Mouse (Mus musculus): ENCODE measurements at regions not wholly inside any gene's neighbourhood (a gene's known extent, or its start where the extent isn't known, plus 50 kb on each side); places are given as distances from the start of the nearest gene placed in this dataset.

DNA sequence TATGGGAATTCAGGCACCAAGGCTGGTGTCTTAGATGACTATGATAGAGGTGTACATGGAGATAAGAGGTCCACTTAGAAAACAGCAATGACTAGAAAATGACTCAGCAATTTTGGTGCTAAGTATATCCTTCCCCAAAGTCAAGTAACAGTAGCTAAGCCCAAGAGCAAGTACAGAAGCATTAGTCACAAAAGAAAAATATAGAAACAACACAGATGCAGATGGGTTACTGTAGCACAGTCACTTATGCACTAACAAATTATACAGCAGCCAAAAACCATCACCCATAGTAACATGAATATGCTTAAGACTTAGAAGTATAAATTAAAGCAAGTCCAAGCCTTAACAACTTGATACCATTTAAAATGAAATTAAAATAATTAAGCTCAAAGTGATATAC lies 378.5 kb upstream of the Meis2 start:
- no peak for ATAC-seq (ENCODE audit: low FRiP score)
- Histone ChIP-seq H3K4me2 (no peak overlapping the region), H3K36me3 (no peaks in the 10 kb centered on the region), H3K27me3 (no peaks in the 10 kb centered on the region), H3K9me3 (no peaks in the 10 kb centered on the region), H3K27ac (no peak overlapping the region), H3K4me3 (no peak overlapping the region), H3K4me1 (replicated peaks) (peaks cover 4% of the 10 kb centered on the region; the same call in 1 of the 2 replicates), H3K9ac (no peak overlapping the region)

DNA sequence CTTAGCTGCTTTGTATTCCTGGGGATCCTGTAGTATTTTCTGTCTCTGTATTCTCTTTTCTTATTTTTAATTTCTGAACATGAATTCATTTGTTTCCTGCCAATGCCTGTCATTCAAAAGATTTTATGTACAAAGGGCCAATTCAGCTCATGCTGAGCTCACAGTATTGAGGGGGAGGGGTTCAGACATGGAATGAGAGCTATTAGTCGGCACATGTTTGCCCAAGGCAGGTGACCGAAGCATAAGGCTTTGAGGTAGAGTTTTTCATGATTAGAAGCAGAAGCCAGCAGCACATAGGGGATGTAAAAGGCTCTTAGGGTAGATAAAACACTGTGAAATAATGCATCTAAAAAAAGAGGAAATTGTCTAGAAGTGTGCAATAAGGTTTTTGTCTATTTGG lies 374.6 kb upstream of the Meis2 start:
- Histone ChIP-seq H3K9me3 (no peaks in the 10 kb centered on the region), H3K27ac (no peak overlapping the region), H3K9ac (no peak overlapping the region), H3K36me3 (no peaks in the 10 kb centered on the region), H3K4me1 (replicated peaks) (peaks cover 4% of the 10 kb centered on the region; the same call in 1 of the 2 replicates), H3K4me3 (no peak overlapping the region), H3K27me3 (no peaks in the 10 kb centered on the region), H3K4me2 (no peak overlapping the region)
- 50% methylated on average over 2 of the region's 2 CpGs for WGBS
- ATAC-seq (ENCODE audit: low FRiP score), result no peak

DNA sequence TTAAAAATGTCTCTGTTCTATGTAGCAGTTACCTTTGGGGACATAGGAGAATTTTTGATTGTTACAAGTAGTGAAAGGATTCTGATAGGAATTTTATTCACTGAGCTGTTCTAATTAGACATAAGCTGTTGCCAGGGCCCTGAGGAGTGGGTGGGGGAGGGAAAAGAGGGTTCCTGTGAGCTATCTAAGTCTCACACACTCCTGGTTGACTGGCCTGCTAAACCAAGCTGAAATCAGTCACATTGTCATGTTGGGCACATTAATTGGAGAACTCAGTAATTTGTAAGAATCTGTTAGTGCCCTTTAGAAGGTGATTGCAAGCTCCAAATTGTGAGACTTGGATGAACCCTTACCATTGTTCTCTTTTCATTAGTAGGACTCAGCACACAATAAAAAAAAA lies 367.8 kb upstream of the Meis2 start:
- no peaks in the 10 kb centered on the region for H3K27me3 ChIP-seq
- no peak overlapping the region for H3K4me2 ChIP-seq
- H3K4me1 ChIP-seq (replicated peaks), result no peaks in the 10 kb centered on the region
- no peak overlapping the region for H3K4me3 ChIP-seq
- no peak overlapping the region for H3K27ac ChIP-seq
- no peaks in the 10 kb centered on the region for H3K36me3 ChIP-seq
- H3K9me3 ChIP-seq, result no peaks in the 10 kb centered on the region
- no peak for ATAC-seq (ENCODE audit: low FRiP score)
- H3K9ac ChIP-seq, result no peak overlapping the region

DNA sequence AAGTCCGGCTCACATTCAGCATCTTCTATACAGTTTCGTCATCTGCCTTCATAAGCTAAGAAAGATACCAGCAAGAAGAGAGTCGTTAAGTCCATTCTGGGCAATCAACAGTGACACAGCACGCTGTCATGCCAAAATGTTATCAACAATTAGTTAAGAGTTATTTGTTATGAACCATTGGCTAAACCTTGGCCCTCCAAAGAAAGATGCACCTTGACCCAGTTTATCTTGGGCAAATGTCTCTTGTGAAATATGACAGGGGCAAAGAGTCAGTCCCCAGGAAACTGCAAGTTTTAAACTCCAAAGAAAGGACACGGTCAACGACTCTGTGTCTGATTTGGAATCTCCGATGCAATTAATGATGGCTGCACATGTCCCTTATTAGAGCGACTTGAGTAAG lies 358.5 kb upstream of the Meis2 start:
- H3K27ac ChIP-seq, result no peak overlapping the region
- no peaks in the 10 kb centered on the region for H3K9me3 ChIP-seq
- no peaks in the 10 kb centered on the region for H3K4me1 ChIP-seq (replicated peaks)
- H3K36me3 ChIP-seq, result no peaks in the 10 kb centered on the region
- no peak overlapping the region for H3K4me2 ChIP-seq
- WGBS, result 95% methylated on average over 8 of the region's 8 CpGs
- no peak for ATAC-seq (ENCODE audit: low FRiP score)
- no peaks in the 10 kb centered on the region for H3K27me3 ChIP-seq
- H3K9ac ChIP-seq, result no peak overlapping the region
- no peak overlapping the region for H3K4me3 ChIP-seq

DNA sequence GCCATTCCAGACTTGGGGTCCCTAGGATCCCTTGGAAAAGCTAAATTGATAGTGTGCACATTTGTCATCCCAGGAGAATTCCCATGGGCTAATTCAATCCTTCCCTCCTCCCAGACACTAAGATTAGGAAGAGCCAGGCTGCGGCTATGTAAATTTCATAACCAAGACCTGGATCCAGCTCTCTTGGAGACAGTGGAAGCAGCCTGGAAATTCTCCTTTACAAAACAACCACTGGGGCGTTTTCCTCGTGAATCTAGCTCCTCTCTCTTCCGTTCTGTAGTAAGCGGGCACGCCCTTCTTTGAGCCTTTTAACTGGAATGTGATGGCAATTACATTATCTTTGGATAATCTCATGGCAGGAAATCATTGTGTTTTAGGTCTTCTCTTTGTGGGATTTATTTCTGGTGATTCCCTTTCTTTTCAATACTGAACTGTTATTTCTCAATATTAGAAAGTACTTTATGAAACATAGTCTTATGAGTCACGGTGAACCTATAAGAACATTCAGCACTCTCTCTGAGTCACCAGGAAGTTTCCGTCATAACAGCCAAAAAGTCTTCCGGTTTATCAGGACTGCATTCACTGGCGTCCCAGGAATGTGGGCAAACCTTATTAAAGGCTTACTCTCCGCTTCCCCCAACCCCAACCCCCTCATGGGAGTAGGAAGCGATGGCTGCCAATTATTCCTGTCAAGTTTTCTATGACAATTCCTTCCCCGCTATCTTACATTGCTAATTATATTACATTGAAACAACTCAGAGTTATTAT lies 352.0 kb upstream of the Meis2 start:
- Histone ChIP-seq H3K27me3 (no peaks in the 10 kb centered on the region), H3K36me3 (no peaks in the 10 kb centered on the region), H3K4me1 (replicated peaks) (no peaks in the 10 kb centered on the region), H3K9ac (no peak overlapping the region), H3K27ac (no peak overlapping the region), H3K4me2 (no peak overlapping the region), H3K4me3 (no peak overlapping the region), H3K9me3 (no peaks in the 10 kb centered on the region)
- WGBS, result 83% methylated on average over 13 of the region's 13 CpGs
- no peak for ATAC-seq (ENCODE audit: low FRiP score)

DNA sequence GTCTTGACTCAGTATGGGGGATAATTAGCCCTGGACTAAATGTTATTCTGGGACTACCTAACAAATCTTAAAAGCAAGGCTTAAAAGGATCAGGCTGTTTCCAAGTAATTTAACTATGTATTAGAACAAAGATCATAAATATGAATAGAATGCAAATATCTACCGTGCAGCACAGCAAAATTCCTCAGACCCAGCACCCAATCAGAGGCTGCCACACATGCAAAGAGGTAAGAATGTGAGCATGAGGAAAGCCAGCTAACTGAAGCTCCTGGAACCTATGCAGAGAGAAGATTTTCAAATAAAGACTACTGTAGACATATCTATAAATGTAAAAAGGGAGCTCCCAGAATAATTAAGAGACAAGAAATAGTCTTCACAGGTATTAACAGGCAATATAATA lies 350.1 kb upstream of the Meis2 start:
- 58% methylated on average over 1 of the region's 1 CpGs for WGBS

DNA sequence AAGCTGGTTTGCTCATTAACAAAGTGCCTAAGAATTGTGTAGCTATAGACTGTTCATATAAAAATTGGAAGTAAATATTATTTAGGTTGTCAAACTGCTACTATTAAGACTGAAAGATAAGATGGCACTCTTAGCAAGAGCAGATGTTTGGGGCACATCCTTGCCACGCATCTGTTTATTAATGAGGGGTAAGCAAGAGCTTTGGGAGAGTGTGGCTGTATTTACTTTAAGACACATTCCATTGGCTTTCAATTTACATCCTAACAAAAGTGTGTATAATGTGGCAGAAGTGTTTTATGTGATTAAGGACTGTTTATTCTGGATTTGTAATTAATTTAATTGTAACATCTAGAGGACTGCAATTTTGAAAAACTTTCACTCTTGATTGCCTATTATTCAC lies 336.5 kb upstream of the Meis2 start:
- H3K4me1 ChIP-seq (replicated peaks), result no peaks in the 10 kb centered on the region
- no peak overlapping the region for H3K9ac ChIP-seq
- WGBS, result 67% methylated on average over 1 of the region's 1 CpGs
- ATAC-seq (ENCODE audit: low FRiP score), result no peak
- H3K9me3 ChIP-seq, result no peaks in the 10 kb centered on the region
- H3K4me2 ChIP-seq, result no peak overlapping the region
- H3K36me3 ChIP-seq, result no peaks in the 10 kb centered on the region
- no peak overlapping the region for H3K4me3 ChIP-seq
- no peaks in the 10 kb centered on the region for H3K27me3 ChIP-seq
- H3K27ac ChIP-seq, result no peak overlapping the region

More for the DNA sequence above, 350.1 kb upstream of the Meis2 start:
- H3K9me3 ChIP-seq, result no peaks in the 10 kb centered on the region
- H3K36me3 ChIP-seq, result no peaks in the 10 kb centered on the region
- H3K27me3 ChIP-seq, result no peaks in the 10 kb centered on the region
- no peak overlapping the region for H3K27ac ChIP-seq
- no peak overlapping the region for H3K9ac ChIP-seq
- ATAC-seq (ENCODE audit: low FRiP score), result no peak
- H3K4me2 ChIP-seq, result no peak overlapping the region
- no peaks in the 10 kb centered on the region for H3K4me1 ChIP-seq (replicated peaks)
- no peak overlapping the region for H3K4me3 ChIP-seq

DNA sequence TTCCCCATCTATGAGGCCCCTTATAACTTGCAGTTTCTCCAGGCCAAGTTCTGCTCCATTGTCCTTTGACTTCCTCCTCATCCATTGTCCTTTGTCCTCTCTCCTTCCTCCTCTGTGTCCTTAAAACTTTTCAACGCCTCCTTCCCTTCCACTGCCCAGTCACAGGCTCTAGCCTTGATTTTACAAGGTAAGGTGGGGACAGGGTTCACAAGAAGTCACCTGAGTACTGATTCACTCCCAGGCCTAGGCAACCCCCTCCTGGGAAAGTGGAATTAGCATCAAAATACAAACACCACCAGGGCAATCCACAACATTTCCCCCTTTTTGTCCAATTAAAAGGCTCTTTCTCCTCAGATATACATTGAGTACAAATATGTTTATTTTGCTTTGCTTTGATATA lies 334.3 kb upstream of the Meis2 start:
- Histone ChIP-seq H3K36me3 (no peaks in the 10 kb centered on the region), H3K9me3 (no peaks in the 10 kb centered on the region), H3K27ac (no peak overlapping the region), H3K27me3 (no peaks in the 10 kb centered on the region), H3K4me2 (no peak overlapping the region), H3K9ac (no peak overlapping the region), H3K4me1 (replicated peaks) (no peaks in the 10 kb centered on the region), H3K4me3 (no peak overlapping the region)
- WGBS, result 73% methylated on average over 1 of the region's 1 CpGs
- ATAC-seq (ENCODE audit: low FRiP score), result no peak

DNA sequence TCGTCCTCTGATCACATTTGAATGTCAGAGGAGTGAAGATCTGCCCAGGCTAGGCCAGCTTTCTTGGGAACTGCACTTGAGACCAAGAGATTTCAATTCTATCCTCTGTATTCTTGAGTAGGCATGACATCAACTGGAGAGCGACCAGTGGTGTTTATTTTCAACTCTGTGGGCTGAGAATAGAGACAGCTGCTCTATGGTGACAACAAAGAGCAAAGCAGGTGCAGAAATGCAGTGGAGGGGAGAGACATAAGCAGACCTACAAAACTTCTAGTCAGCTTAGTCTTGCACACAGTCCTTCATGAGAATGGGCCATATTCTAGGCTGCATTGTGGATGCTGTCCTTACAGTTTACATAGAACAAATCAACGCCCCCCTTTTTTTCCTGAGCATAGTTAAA lies 303.2 kb upstream of the Meis2 start:
- Histone ChIP-seq H3K4me3 (no peak overlapping the region), H3K9me3 (no peaks in the 10 kb centered on the region), H3K4me2 (no peak overlapping the region), H3K27ac (no peak overlapping the region), H3K27me3 (no peaks in the 10 kb centered on the region), H3K9ac (no peak overlapping the region), H3K36me3 (no peaks in the 10 kb centered on the region), H3K4me1 (replicated peaks) (no peaks in the 10 kb centered on the region)
- WGBS, result 89% methylated on average over 3 of the region's 3 CpGs
- ATAC-seq (ENCODE audit: low FRiP score), result no peak

DNA sequence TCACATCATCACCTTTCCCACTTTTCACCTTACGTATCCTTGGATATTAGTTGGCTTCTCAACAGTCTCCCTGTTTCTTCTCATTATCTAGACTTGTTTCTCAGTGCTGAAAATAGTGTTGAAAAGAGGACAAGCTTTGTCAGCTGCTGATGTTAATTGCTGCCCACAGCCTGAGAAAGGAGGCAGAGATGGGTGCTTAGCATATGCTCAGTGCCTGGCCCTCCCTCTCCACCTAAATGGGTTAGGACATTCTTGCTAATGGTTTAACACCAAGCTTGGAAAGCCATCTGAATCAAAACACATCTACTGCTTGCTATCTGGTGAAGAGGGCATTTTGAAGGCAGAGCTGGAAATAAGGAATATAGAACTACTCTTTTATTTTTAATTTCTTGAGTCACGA lies 298.5 kb upstream of the Meis2 start:
- no peaks in the 10 kb centered on the region for H3K27me3 ChIP-seq
- H3K27ac ChIP-seq, result no peak overlapping the region
- H3K9me3 ChIP-seq, result no peaks in the 10 kb centered on the region
- ATAC-seq (ENCODE audit: low FRiP score), result no peak
- H3K4me1 ChIP-seq (replicated peaks), result no peaks in the 10 kb centered on the region
- no peaks in the 10 kb centered on the region for H3K36me3 ChIP-seq
- no peak overlapping the region for H3K4me3 ChIP-seq
- no peak overlapping the region for H3K4me2 ChIP-seq
- no peak overlapping the region for H3K9ac ChIP-seq
- WGBS, result 88% methylated on average over 2 of the region's 2 CpGs

DNA sequence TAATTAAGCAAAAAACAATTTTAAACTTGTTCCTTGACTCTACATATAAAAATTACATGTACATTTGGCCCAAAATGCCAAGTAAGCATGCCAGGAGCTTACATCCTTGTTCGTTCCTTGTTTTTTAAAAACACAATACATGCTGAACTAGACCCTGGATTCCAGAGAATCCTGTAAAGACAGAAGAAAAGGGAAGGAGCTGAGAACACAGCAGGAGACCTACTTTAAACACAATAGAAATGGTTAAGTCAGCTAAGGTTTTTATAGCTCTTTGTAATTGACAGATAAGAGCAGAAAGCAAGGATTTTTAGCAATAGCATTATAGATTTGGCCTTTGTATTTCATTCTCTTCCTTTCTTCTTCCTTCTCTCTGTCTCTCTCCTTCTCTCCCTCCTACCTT lies 292.5 kb upstream of the Meis2 start:
- no peak overlapping the region for H3K4me2 ChIP-seq
- no peaks in the 10 kb centered on the region for H3K4me1 ChIP-seq (replicated peaks)
- ATAC-seq (ENCODE audit: low FRiP score), result no peak
- H3K9ac ChIP-seq, result no peak overlapping the region
- H3K9me3 ChIP-seq, result no peaks in the 10 kb centered on the region
- no peaks in the 10 kb centered on the region for H3K27me3 ChIP-seq
- WGBS, result 14% methylated on average over 1 of the region's 1 CpGs
- no peak overlapping the region for H3K4me3 ChIP-seq
- no peak overlapping the region for H3K27ac ChIP-seq
- no peaks in the 10 kb centered on the region for H3K36me3 ChIP-seq

DNA sequence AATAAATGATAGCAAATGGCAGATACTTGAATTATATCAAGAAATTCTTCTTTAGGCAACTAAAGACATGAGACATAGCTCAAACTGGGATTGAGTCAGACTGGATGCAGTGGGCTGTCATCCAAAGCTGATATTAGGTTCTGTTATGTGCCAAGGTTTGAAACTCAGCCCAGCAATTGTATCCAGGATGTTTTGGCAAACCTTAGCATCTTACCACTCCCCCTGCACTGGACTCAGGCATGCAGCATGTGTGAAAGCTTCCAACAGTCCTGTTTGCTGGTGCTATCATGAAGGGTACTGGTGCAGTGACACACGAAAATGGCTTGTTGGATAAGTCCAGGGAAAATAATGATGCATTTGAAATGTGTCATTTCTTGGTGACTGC lies 282.9 kb upstream of the Meis2 start:
- H3K4me2 ChIP-seq, result no peak overlapping the region
- no peaks in the 10 kb centered on the region for H3K27me3 ChIP-seq
- H3K27ac ChIP-seq, result no peak overlapping the region
- H3K9me3 ChIP-seq, result no peaks in the 10 kb centered on the region
- no peaks in the 10 kb centered on the region for H3K4me1 ChIP-seq (replicated peaks)
- H3K36me3 ChIP-seq, result no peaks in the 10 kb centered on the region
- H3K4me3 ChIP-seq, result no peak overlapping the region
- no peak for ATAC-seq (ENCODE audit: low FRiP score)
- 79% methylated on average over 1 of the region's 1 CpGs for WGBS
- no peak overlapping the region for H3K9ac ChIP-seq

DNA sequence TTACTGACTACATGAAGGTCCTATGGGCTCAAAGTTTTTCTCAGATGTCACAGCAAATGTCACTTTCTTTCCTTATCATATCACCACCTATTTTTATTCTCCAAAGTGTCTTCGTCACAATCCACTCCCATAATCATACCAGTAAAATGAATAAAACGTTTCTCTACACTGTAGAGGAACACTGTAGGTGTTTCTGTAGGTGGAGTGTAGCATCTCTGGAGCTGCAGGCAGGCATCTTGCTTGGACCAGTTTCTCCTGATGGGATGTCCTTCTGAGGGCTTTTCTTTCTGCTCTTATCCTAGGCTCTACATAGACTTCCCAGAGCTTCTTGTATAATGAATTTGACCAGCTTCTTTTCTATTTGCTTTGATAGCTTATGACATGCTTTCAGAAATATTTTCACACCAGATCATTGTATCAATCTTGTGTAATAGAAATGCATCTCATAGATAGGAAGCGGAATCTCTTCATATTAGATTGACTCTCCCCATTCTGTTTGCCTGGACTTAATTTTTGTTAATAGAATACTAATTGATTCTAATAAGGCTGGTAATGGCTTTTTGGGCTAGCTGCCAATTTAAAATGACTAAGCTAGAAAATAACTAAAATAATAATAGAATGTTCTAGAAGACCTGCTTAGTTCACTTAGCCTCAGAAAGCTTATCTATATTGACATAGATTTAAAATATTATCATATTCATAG lies 282.3 kb upstream of the Meis2 start:
- H3K9ac ChIP-seq, result no peak overlapping the region
- H3K4me2 ChIP-seq, result no peak overlapping the region
- ATAC-seq (ENCODE audit: low FRiP score), result no peak
- H3K9me3 ChIP-seq, result no peaks in the 10 kb centered on the region
- no peak overlapping the region for H3K4me3 ChIP-seq
- H3K27ac ChIP-seq, result no peak overlapping the region
- no peaks in the 10 kb centered on the region for H3K27me3 ChIP-seq
- 84% methylated on average over 3 of the region's 3 CpGs for WGBS
- no peaks in the 10 kb centered on the region for H3K36me3 ChIP-seq
- H3K4me1 ChIP-seq (replicated peaks), result no peaks in the 10 kb centered on the region

Data from hindbrain, embryonic 13.5 days (tissue).